Mouse (Mus musculus): ENCODE measurements at regions not wholly inside any gene's neighbourhood (a gene's known extent, or its start where the extent isn't known, plus 50 kb on each side); places are given as distances from the start of the nearest gene placed in this dataset.

DNA sequence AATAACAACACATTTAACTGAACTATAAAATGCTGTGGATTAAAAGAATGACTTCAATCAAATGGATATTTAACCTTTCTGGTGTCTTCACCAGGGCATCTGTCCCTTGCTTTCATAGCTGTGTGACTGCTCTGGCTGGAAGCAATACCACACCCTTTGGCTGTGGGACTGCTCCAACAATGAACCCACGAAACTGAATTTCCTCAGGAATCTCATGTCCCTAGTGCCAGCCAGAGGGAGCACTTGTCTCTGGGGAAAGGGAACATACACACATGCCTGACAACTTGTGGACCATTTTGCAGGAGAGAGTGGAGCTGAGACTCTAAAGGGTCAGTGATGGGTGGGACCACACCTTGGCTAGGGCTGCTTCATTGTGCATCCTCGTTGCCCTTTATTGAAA lies 114.9 kb upstream of the Npvf start:
- no peak for ATAC-seq (ENCODE audit: insufficient number of reproducible peaks, low FRiP score, low TSS enrichment, low read depth)
- H3K4me3 ChIP-seq (ENCODE audit: low read depth, low read length), result no peak overlapping the region
- no peaks in the 10 kb centered on the region for H3K9me3 ChIP-seq (ENCODE audit: control insufficient read depth, low read length)
- no peaks in the 10 kb centered on the region for H3K27me3 ChIP-seq (ENCODE audit: control insufficient read depth, insufficient read depth, low read length)
- no peaks in the 10 kb centered on the region for H3K36me3 ChIP-seq (ENCODE audit: control insufficient read depth, insufficient read depth, low read length)
- H3K9ac ChIP-seq (ENCODE audit: low read length), result no peak overlapping the region
- WGBS, result 90% methylated on average over 2 of the region's 2 CpGs
- no peak overlapping the region for H3K4me2 ChIP-seq (ENCODE audit: low read depth, severe bottlenecking)
- DNase-seq (ENCODE audit: low spot score), result no peak
- H3K27ac ChIP-seq (replicated peaks; ENCODE audit: low read depth, low read length), result no peak overlapping the region
- H3K4me1 ChIP-seq (ENCODE audit: control insufficient read depth, insufficient read depth, low read length), result no peaks in the 10 kb centered on the region

DNA sequence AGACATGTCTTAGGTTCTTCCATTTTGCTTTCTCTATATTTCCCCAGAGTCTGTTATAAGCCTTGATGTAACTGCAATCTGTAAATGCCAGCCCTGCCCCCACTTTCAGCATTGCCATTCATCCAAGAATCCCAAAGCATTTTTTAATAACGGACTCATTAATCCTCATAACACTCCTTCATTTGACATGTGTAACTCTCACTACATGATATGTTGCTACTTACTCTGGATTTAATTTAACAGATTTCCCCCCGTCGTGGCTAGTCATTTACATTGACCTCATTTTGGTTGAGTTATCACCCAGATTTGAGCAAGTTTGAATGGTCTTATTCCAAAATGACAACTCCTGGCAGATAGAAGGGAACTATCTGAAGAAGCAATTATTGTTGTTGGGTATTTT lies 116.2 kb upstream of the Npvf start:
- Histone ChIP-seq H3K4me3 (ENCODE audit: low read depth, low read length) (no peak overlapping the region), H3K4me1 (ENCODE audit: control insufficient read depth, insufficient read depth, low read length) (no peaks in the 10 kb centered on the region), H3K9me3 (ENCODE audit: control insufficient read depth, low read length) (no peaks in the 10 kb centered on the region), H3K27me3 (ENCODE audit: control insufficient read depth, insufficient read depth, low read length) (no peaks in the 10 kb centered on the region), H3K36me3 (ENCODE audit: control insufficient read depth, insufficient read depth, low read length) (no peaks in the 10 kb centered on the region), H3K9ac (ENCODE audit: low read length) (no peak overlapping the region), H3K27ac (replicated peaks; ENCODE audit: low read depth, low read length) (no peak overlapping the region), H3K4me2 (ENCODE audit: low read depth, severe bottlenecking) (no peak overlapping the region)
- 67% methylated on average over 3 of the region's 3 CpGs for WGBS
- no peak for ATAC-seq (ENCODE audit: insufficient number of reproducible peaks, low FRiP score, low TSS enrichment, low read depth)
- DNase-seq (ENCODE audit: low spot score), result no peak

- no peak overlapping the region for H3K4me2 ChIP-seq (ENCODE audit: low read depth, severe bottlenecking)
- no peak for DNase-seq (ENCODE audit: low spot score)
- ATAC-seq (ENCODE audit: insufficient number of reproducible peaks, low FRiP score, low TSS enrichment, low read depth), result no peak
Measured at GRCm38 (mm10) chr6:50775637-50776036, 121.4 kb upstream of the Npvf start.

GRCm38 (mm10) chr6:50776236-50776832 lies 122.1 kb upstream of the Npvf start:
- Histone ChIP-seq H3K27me3 (ENCODE audit: control insufficient read depth, insufficient read depth, low read length) (no peaks in the 10 kb centered on the region), H3K4me3 (ENCODE audit: low read depth, low read length) (no peak overlapping the region), H3K9ac (ENCODE audit: low read length) (no peak overlapping the region), H3K4me1 (ENCODE audit: control insufficient read depth, insufficient read depth, low read length) (peaks cover 20% of the 10 kb centered on the region), H3K4me2 (ENCODE audit: low read depth, severe bottlenecking) (no peak overlapping the region), H3K36me3 (ENCODE audit: control insufficient read depth, insufficient read depth, low read length) (no peaks in the 10 kb centered on the region), H3K9me3 (ENCODE audit: control insufficient read depth, low read length) (no peaks in the 10 kb centered on the region), H3K27ac (replicated peaks; ENCODE audit: low read depth, low read length) (0 out of 2 replicates have a peak overlapping the region, but pooled peaks have one; percentile 14)
- DNase-seq (ENCODE audit: low spot score) (no peak), ATAC-seq (ENCODE audit: insufficient number of reproducible peaks, low FRiP score, low TSS enrichment, low read depth) (no peak)
- 57% methylated on average over 11 of the region's 11 CpGs for WGBS

More at GRCm38 (mm10) chr6:50775637-50776036, 121.4 kb upstream of the Npvf start:
- Histone ChIP-seq H3K27me3 (ENCODE audit: control insufficient read depth, insufficient read depth, low read length) (no peaks in the 10 kb centered on the region), H3K27ac (replicated peaks; ENCODE audit: low read depth, low read length) (no peak overlapping the region), H3K9me3 (ENCODE audit: control insufficient read depth, low read length) (no peaks in the 10 kb centered on the region), H3K4me3 (ENCODE audit: low read depth, low read length) (no peak overlapping the region), H3K4me1 (ENCODE audit: control insufficient read depth, insufficient read depth, low read length) (peaks cover 20% of the 10 kb centered on the region), H3K9ac (ENCODE audit: low read length) (no peak overlapping the region), H3K36me3 (ENCODE audit: control insufficient read depth, insufficient read depth, low read length) (no peaks in the 10 kb centered on the region)
- WGBS, result 83% methylated on average over 4 of the region's 4 CpGs

DNA sequence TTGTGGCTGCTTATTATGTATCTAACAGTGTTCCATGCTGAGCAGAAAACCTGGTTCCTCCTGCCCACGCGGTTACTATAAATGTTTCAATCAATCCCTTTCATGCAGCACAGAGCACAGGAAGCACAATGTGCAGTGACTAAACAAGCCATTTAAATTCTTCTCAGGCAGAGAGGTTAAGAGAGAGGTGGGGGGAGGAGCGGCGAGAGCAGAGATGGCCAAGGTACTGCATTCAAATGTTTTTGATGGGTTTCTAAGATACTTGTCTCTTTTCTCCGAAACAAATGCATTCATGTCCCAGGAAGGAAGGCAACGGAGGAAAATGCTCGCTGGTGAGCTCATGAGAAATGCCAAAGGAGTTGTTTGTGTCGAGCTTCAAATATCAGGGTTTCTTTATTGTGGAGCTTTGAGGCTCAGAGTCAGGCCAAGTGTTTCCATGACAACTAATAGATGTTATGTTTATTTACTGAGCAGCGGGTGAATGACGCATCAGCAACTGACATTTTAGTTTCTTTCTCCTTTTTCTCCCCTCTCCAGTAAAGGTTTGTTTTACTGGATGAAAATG lies 122.8 kb upstream of the Npvf start:
- DNase-seq (ENCODE audit: low spot score) (peak; percentile 60), ATAC-seq (ENCODE audit: insufficient number of reproducible peaks, low FRiP score, low TSS enrichment, low read depth) (no peak)
- Histone ChIP-seq H3K27ac (replicated peaks; ENCODE audit: low read depth, low read length) (peak overlapping the region; percentile 8; the same call in 1 of the 2 replicates), H3K4me1 (ENCODE audit: control insufficient read depth, insufficient read depth, low read length) (peaks cover 20% of the 10 kb centered on the region), H3K9ac (ENCODE audit: low read length) (no peak overlapping the region), H3K4me3 (ENCODE audit: low read depth, low read length) (no peak overlapping the region), H3K36me3 (ENCODE audit: control insufficient read depth, insufficient read depth, low read length) (no peaks in the 10 kb centered on the region), H3K9me3 (ENCODE audit: control insufficient read depth, low read length) (no peaks in the 10 kb centered on the region), H3K27me3 (ENCODE audit: control insufficient read depth, insufficient read depth, low read length) (no peaks in the 10 kb centered on the region), H3K4me2 (ENCODE audit: low read depth, severe bottlenecking) (peak overlapping the region; percentile 22)
- WGBS, result 13% methylated on average over 10 of the region's 10 CpGs

- H3K4me3 ChIP-seq (ENCODE audit: low read depth, low read length), result no peak overlapping the region
- H3K9me3 ChIP-seq (ENCODE audit: control insufficient read depth, low read length), result no peaks in the 10 kb centered on the region
- ATAC-seq (ENCODE audit: insufficient number of reproducible peaks, low FRiP score, low TSS enrichment, low read depth), result no peak
- peaks cover 20% of the 10 kb centered on the region for H3K4me1 ChIP-seq (ENCODE audit: control insufficient read depth, insufficient read depth, low read length)
- H3K27ac ChIP-seq (replicated peaks; ENCODE audit: low read depth, low read length), result 0 out of 2 replicates have a peak overlapping the region, but pooled peaks have one; percentile 8
- no peaks in the 10 kb centered on the region for H3K36me3 ChIP-seq (ENCODE audit: control insufficient read depth, insufficient read depth, low read length)
- peak; percentile 28 for DNase-seq (ENCODE audit: low spot score)
- H3K9ac ChIP-seq (ENCODE audit: low read length), result no peak overlapping the region
- no peak overlapping the region; the same call in 1 of the 2 replicates for H3K4me2 ChIP-seq (ENCODE audit: low read depth, severe bottlenecking)
- H3K27me3 ChIP-seq (ENCODE audit: control insufficient read depth, insufficient read depth, low read length), result no peaks in the 10 kb centered on the region
- 51% methylated on average over 4 of the region's 4 CpGs for WGBS
Measured at GRCm38 (mm10) chr6:50777827-50778226, 123.6 kb upstream of the Npvf start.

DNA sequence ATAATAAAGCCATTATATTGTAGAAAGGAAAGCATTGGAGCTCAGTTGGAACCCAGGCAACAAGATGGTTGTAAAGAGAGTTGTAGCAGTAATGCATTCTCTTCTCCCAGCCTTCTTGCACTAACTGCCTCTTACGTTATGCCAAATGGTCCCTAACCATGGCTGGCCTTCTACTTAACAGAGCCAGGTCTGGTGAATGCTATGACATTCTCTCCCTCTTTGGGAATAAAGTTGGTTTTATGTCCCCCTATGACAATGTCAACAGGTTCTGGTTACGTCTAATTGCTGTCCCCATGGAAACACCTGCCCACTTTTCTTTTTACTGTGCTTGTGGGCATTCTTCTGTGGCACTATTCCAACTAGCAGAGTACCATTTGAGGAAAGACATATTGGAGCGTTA lies 126.4 kb upstream of the Npvf start:
- no peak overlapping the region for H3K4me2 ChIP-seq (ENCODE audit: low read depth, severe bottlenecking)
- 76% methylated on average over 3 of the region's 3 CpGs for WGBS
- H3K9ac ChIP-seq (ENCODE audit: low read length), result no peak overlapping the region
- no peaks in the 10 kb centered on the region for H3K36me3 ChIP-seq (ENCODE audit: control insufficient read depth, insufficient read depth, low read length)
- H3K9me3 ChIP-seq (ENCODE audit: control insufficient read depth, low read length), result no peaks in the 10 kb centered on the region
- no peaks in the 10 kb centered on the region for H3K27me3 ChIP-seq (ENCODE audit: control insufficient read depth, insufficient read depth, low read length)
- H3K4me3 ChIP-seq (ENCODE audit: low read depth, low read length), result no peak overlapping the region
- ATAC-seq (ENCODE audit: insufficient number of reproducible peaks, low FRiP score, low TSS enrichment, low read depth) (no peak), DNase-seq (ENCODE audit: low spot score) (no peak)
- H3K27ac ChIP-seq (replicated peaks; ENCODE audit: low read depth, low read length), result no peak overlapping the region
- H3K4me1 ChIP-seq (ENCODE audit: control insufficient read depth, insufficient read depth, low read length), result peaks cover 20% of the 10 kb centered on the region

- DNase-seq (ENCODE audit: low spot score), result no peak
- peaks cover 19% of the 10 kb centered on the region for H3K4me1 ChIP-seq (ENCODE audit: control insufficient read depth, insufficient read depth, low read length)
- H3K9ac ChIP-seq (ENCODE audit: low read length), result no peak overlapping the region
- no peaks in the 10 kb centered on the region for H3K27me3 ChIP-seq (ENCODE audit: control insufficient read depth, insufficient read depth, low read length)
- no peaks in the 10 kb centered on the region for H3K36me3 ChIP-seq (ENCODE audit: control insufficient read depth, insufficient read depth, low read length)
- H3K27ac ChIP-seq (replicated peaks; ENCODE audit: low read depth, low read length), result no peak overlapping the region
- no peaks in the 10 kb centered on the region for H3K9me3 ChIP-seq (ENCODE audit: control insufficient read depth, low read length)
- no peak for ATAC-seq (ENCODE audit: insufficient number of reproducible peaks, low FRiP score, low TSS enrichment, low read depth)
- no peak overlapping the region for H3K4me3 ChIP-seq (ENCODE audit: low read depth, low read length)
- H3K4me2 ChIP-seq (ENCODE audit: low read depth, severe bottlenecking), result no peak overlapping the region
- 86% methylated on average over 10 of the region's 10 CpGs for WGBS
Measured at GRCm38 (mm10) chr6:50781271-50781670, 127.0 kb upstream of the Npvf start.

DNA sequence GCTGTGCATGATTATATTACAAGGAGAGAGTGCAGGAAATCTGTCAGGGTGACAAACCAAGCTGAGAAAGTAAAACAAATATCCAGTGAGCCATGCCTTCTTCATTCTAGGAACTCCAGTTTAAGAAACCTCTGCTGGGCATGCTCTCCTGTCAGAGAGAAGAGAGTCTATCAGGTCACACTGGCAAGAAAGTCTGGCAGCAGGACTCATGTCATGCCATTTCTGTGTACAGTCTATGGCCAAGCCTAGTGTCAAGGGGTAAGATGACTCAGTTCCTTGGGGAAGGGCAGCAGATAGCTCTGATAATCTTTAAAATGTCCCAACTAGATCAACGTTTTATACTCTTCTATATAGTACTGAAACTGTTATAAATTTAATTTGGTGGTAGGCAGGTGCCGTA lies 128.0 kb upstream of the Npvf start:
- WGBS, result 88% methylated on average over 2 of the region's 2 CpGs
- no peaks in the 10 kb centered on the region for H3K9me3 ChIP-seq (ENCODE audit: control insufficient read depth, low read length)
- no peak overlapping the region for H3K4me2 ChIP-seq (ENCODE audit: low read depth, severe bottlenecking)
- no peak overlapping the region for H3K27ac ChIP-seq (replicated peaks; ENCODE audit: low read depth, low read length)
- no peak overlapping the region for H3K9ac ChIP-seq (ENCODE audit: low read length)
- ATAC-seq (ENCODE audit: insufficient number of reproducible peaks, low FRiP score, low TSS enrichment, low read depth), result no peak
- DNase-seq (ENCODE audit: low spot score), result no peak
- no peak overlapping the region for H3K4me3 ChIP-seq (ENCODE audit: low read depth, low read length)
- peaks cover 10% of the 10 kb centered on the region for H3K4me1 ChIP-seq (ENCODE audit: control insufficient read depth, insufficient read depth, low read length)
- no peaks in the 10 kb centered on the region for H3K27me3 ChIP-seq (ENCODE audit: control insufficient read depth, insufficient read depth, low read length)
- H3K36me3 ChIP-seq (ENCODE audit: control insufficient read depth, insufficient read depth, low read length), result no peaks in the 10 kb centered on the region
